Mouse (Mus musculus) urinary bladder, postnatal 25 days (tissue): ENCODE results near the gene Nr2c2ap.
A peak's percentile ranks its signal among the peaks of the same experiment; 100 is the strongest.

Experiments used
- DNase-seq: peaks from one replicate; pipeline ENCODE4 v3.0.0; 2022; ENCODE audit warnings: low spot score

Nr2c2ap gene

GRCm38 (mm10) chr8:70131166-70131883 is at the start of gene Nr2c2ap:
TSS of gene Nr2c2ap (plus strand) at chr8:70131333.
- DNase-seq, result peak; percentile 76

- no peak for DNase-seq
Observed at GRCm38 (mm10) chr8:70081976-70082375, 49.2 kb upstream of the Nr2c2ap start.

- peak; percentile 19 for DNase-seq
Observed at GRCm38 (mm10) chr8:70083285-70083684, 47.8 kb upstream of the Nr2c2ap start, which contains the start of gene Hapln4. TSS of gene Hapln4 (plus strand) at chr8:70083457.

- no peak for DNase-seq
Observed at GRCm38 (mm10) chr8:70084191-70085065, 46.7 kb upstream of the Nr2c2ap start.

GRCm38 (mm10) chr8:70086151-70086550 is 45.0 kb upstream of the Nr2c2ap start:
- DNase-seq, result no peak

GRCm38 (mm10) chr8:70087237-70087636 is 43.9 kb upstream of the Nr2c2ap start:
- no peak for DNase-seq

GRCm38 (mm10) chr8:70087836-70088650 is 43.1 kb upstream of the Nr2c2ap start:
- no peak for DNase-seq

GRCm38 (mm10) chr8:70089296-70089960 is 41.7 kb upstream of the Nr2c2ap start:
- DNase-seq, result no peak

- DNase-seq, result no peak
Observed at GRCm38 (mm10) chr8:70092786-70093185, 38.3 kb upstream of the Nr2c2ap start.

GRCm38 (mm10) chr8:70099276-70099675 is 31.9 kb upstream of the Nr2c2ap start:
- no peak for DNase-seq

- no peak for DNase-seq
Observed at GRCm38 (mm10) chr8:70100241-70100640, 30.9 kb upstream of the Nr2c2ap start.

- peak; percentile 14 for DNase-seq
Observed at GRCm38 (mm10) chr8:70104506-70104905, 26.6 kb upstream of the Nr2c2ap start.

- no peak for DNase-seq
Observed at GRCm38 (mm10) chr8:70104922-70105321, 26.2 kb upstream of the Nr2c2ap start.

- DNase-seq, result no peak
Observed at GRCm38 (mm10) chr8:70110451-70110850, 20.7 kb upstream of the Nr2c2ap start.

- DNase-seq, result no peak
Observed at GRCm38 (mm10) chr8:70111192-70111795, 19.8 kb upstream of the Nr2c2ap start.

GRCm38 (mm10) chr8:70112401-70113016 is 18.6 kb upstream of the Nr2c2ap start:
- no peak for DNase-seq

GRCm38 (mm10) chr8:70114488-70114887 is 16.6 kb upstream of the Nr2c2ap start:
- DNase-seq, result no peak

- DNase-seq, result no peak
Observed at GRCm38 (mm10) chr8:70114892-70115291, 16.2 kb upstream of the Nr2c2ap start.

GRCm38 (mm10) chr8:70117611-70118010 is 13.5 kb upstream of the Nr2c2ap start:
- DNase-seq, result no peak
